Mouse (Mus musculus): Measurements from ENCODE around the gene Eif2s1.

DNA sequence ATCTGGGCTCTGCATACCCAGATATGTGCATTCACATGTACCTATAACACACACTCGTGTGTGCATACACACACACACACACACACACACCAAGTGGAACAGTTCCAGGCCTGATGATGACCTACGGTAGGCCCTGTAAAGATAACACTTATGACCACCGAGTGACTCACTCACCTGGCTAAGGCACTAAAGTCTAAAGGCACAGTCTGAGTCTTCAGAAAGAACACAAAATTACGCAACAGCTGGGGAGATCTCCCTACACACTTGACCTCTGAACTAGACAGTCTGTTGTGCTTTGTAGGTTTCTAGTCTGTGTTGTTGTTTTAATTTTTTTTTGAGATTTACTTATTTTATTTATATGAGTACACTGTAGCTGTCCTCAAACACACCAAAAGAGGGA is 52.8 kb downstream of the Eif2s1 start:
- no peak for TF ChIP-seq CTCF (IDR thresholded peaks at IDR 0.05; ENCODE audit: low read depth, low read length)
- no peak for TF ChIP-seq POLR2A (IDR thresholded peaks at IDR 0.05; ENCODE audit: borderline replicate concordance, low read depth, low read length)

Measured in bone marrow macrophage, adult 2 months (primary cell).